Comparison of ENCODE assay signal across 8 mouse cellular contexts in genomic region chr3:36862721-36863275, GRCm38 (mm10). TPM values are rescaled to one million over a fixed set of nuclear protein-coding genes. Genes with fewer than 3 reads are reported as not detected.
A peak's percentile ranks its signal among the peaks of the same experiment; 100 is the strongest.
DNase-seq lines count a peak whose midpoint lies in the region; ATAC-seq lines count a peak whose summit lies in the region.

Gene 4932438A13Rik (plus strand): TSS chr3:36863104.

- DNase-seq in adipocyte (ENCODE audit: low spot score) = peak; percentile 96
- DNase-seq in embryo, embryonic 10 days (ENCODE audit: low spot score) = peak; percentile 96
- peak; percentile 100 for DNase-seq in gastrocnemius, postnatal 10 days
- DNase-seq in induced T-regulatory cell, adult 2 months (ENCODE audit: low read depth) = peak; percentile 97
- DNase-seq in left cerebral cortex, adult 9 months (ENCODE audit: low spot score in 2 of 2) = peak; percentile 78 to 96
- DNase-seq in right cerebral cortex, postnatal 14 days = peak; percentile 99
- peak; percentile 99 for DNase-seq in urinary bladder, postnatal 36 days (ENCODE audit: low spot score in 2 of 2)

- peak; percentile 96 for ATAC-seq in megakaryocyte progenitor cell, adult 5-6 weeks (replicated peaks; ENCODE audit: poor library complexity)

RNA-seq across cellular contexts. Expression of gene 4932438A13Rik, which starts in this region (rescaled TPM):
- 10 to 100 TPM; 32.9 to 34.1 TPM for total RNA-seq in gastrocnemius, postnatal 10 days (2021)
- total RNA-seq in megakaryocyte progenitor cell, adult 5-6 weeks (2015) = 70.3 and 90.5 TPM in 2 replicates
- total RNA-seq in megakaryocyte progenitor cell, adult 5-6 weeks (2017) = 29.4 and 49.4 TPM in 2 replicates

Comparison
In these comparisons a context has a peak if more than half of its experiments do, and no peak if none do; other contexts are left out.
1. Peak in every context shown above with its lines: DNase-seq and ATAC-seq.